Mouse (Mus musculus): ENCODE measurements around the gene 1700010B08Rik.

The 1700010B08Rik gene

GRCm38 (mm10) chr2:173770620-173771019 is 51.4 kb downstream of the 1700010B08Rik start:
- CTCF ChIA-PET = no interaction called here

Data from spleen, embryonic (tissue).